Mouse (Mus musculus): ENCODE results near the gene Gfod1. TPM values are rescaled to one million over a fixed set of nuclear protein-coding genes. Genes with fewer than 3 reads are reported as not detected.

Gfod1 gene
- 0.43 and 0.50 TPM in 2 replicates for polyA plus RNA-seq (2015; fragmentation: Nextera tagmentation; extraction: Ambion mirVana)

DNA sequence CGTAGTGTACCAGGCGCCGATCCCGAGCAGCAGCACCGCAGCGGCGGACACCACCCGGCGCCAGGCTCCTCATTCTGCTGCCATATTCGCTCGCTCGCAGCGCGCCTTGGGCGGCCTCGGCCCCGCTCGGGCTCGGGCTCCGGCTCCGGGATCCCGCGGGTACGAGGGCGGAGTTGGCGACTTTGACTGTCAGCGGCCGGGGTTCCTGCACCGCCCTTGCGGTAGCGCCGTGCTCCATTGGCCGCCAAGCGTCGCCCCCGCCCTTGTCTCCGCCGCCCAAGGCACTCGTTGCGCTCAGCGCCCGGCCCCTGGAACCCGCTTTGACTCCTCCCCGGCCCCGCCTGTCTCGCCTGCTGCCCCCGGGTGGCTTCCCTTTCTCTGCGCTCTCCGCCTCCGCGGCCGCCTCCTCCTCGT lies at the start of gene Gfod1:
Gfod1 (minus strand) TSS at position 155 of the 414 bp plus-strand sequence.
- H3K9me3 ChIP-seq (ENCODE audit: control insufficient read depth): no peaks in the 10 kb centered on the region
- H3K27ac ChIP-seq (ENCODE audit: low read depth, low read length): no peak within 1 kb of the TSS
- TF ChIP-seq CTCF (IDR thresholded peaks at IDR 0.05; ENCODE audit: low read depth): peak; percentile 66
- WGBS: 0% methylated on average over 50 of the region's 53 CpGs
- H3K27me3 ChIP-seq (replicated peaks; ENCODE audit: control insufficient read depth, insufficient read depth, low read length): peaks cover 9% of the 10 kb centered on the region
- H3K4me3 ChIP-seq (ENCODE audit: low read depth, low read length): peak within 1 kb of the TSS; percentile 42
- H3K4me2 ChIP-seq (replicated peaks; ENCODE audit: low read depth): peak within 1 kb of the TSS; percentile 96
- H3K4me1 ChIP-seq (replicated peaks; ENCODE audit: control insufficient read depth, insufficient read depth, low read length): peaks cover 3% of the 10 kb centered on the region; the same call in 1 of the 2 replicates
- ATAC-seq: peak; percentile 93
- no peaks in the 10 kb centered on the region for H3K36me3 ChIP-seq (ENCODE audit: control insufficient read depth, insufficient read depth)
- peak within 1 kb of the TSS; percentile 54 for H3K9ac ChIP-seq (ENCODE audit: low read depth, low read length)

- H3K4me3 ChIP-seq (ENCODE audit: low read depth, low read length): no peak overlapping the region
- H3K27me3 ChIP-seq (replicated peaks; ENCODE audit: control insufficient read depth, insufficient read depth, low read length): no peaks in the 10 kb centered on the region
- no peaks in the 10 kb centered on the region for H3K9me3 ChIP-seq (ENCODE audit: control insufficient read depth)
- 63% methylated on average over 4 of the region's 4 CpGs for WGBS
- no peak for TF ChIP-seq CTCF (IDR thresholded peaks at IDR 0.05; ENCODE audit: low read depth)
- no peak overlapping the region for H3K27ac ChIP-seq (ENCODE audit: low read depth, low read length)
- no peaks in the 10 kb centered on the region for H3K36me3 ChIP-seq (ENCODE audit: control insufficient read depth, insufficient read depth)
- ATAC-seq: no peak
- H3K9ac ChIP-seq (ENCODE audit: low read depth, low read length): no peak overlapping the region
- no peak overlapping the region for H3K4me2 ChIP-seq (replicated peaks; ENCODE audit: low read depth)
- H3K4me1 ChIP-seq (replicated peaks; ENCODE audit: control insufficient read depth, insufficient read depth, low read length): no peaks in the 10 kb centered on the region
These were observed 49.4 kb upstream of the Gfod1 start for GRCm38 (mm10) chr13:43353356-43353755.

DNA sequence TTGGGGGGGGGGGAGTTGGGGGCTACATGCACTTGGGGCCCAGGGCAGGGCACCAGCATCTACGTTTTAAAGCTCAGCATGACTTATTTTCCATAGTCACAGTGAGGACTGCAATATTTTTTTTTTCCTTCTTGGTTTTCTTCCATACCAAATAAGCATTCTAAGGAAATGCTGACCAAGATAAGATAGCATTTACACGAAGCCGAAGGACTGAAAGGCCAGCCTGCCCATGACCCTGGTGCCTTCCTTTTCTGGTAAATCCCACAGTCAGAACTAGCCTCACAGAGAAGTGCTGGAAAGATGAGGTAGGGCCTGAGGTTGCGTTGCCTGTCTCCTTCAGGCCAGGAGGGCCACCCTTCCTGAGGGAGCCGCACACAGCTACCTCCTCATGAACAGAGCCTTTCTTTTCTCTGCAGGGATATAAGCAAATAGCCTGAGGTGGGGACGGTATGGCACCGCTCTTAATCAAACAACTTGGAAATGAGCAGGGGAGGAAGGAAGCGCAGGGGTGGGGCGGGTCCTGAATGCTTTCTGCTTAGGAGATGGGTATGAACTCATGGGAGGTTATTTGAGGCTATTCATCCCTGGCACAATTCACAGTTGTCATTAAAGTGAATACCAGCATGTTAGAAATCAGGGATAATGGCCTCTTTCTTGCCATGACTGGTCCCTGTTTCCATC lies 46.7 kb upstream of the Gfod1 start:
- no peak for ATAC-seq
- Histone ChIP-seq H3K36me3 (ENCODE audit: control insufficient read depth, insufficient read depth) (no peaks in the 10 kb centered on the region), H3K4me2 (replicated peaks; ENCODE audit: low read depth) (no peak overlapping the region), H3K27ac (ENCODE audit: low read depth, low read length) (no peak overlapping the region), H3K4me3 (ENCODE audit: low read depth, low read length) (no peak overlapping the region), H3K9ac (ENCODE audit: low read depth, low read length) (no peak overlapping the region), H3K4me1 (replicated peaks; ENCODE audit: control insufficient read depth, insufficient read depth, low read length) (no peaks in the 10 kb centered on the region), H3K9me3 (ENCODE audit: control insufficient read depth) (no peaks in the 10 kb centered on the region), H3K27me3 (replicated peaks; ENCODE audit: control insufficient read depth, insufficient read depth, low read length) (no peaks in the 10 kb centered on the region)
- no peak for TF ChIP-seq CTCF (IDR thresholded peaks at IDR 0.05; ENCODE audit: low read depth)
- 54% methylated on average over 9 of the region's 9 CpGs for WGBS

DNA sequence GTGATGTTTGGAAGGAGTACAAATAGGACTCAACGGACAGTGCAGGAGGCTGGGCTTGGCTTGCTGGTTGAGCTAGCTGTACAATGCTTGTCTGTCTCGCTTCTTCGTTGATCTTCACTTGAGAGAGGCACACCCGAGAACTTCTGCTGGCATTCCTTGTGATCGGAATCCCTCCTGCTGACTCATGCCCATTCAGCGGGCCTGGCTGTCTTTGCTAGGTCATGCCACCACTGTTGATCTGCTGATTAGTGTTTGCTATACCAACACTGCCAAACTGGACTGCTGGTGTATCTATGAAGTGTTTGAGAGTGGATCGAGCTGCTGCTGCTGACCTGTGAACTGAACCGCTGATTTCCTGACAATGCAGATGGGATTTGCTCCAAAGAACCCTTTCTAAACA lies 45.4 kb upstream of the Gfod1 start:
- Histone ChIP-seq H3K4me1 (replicated peaks; ENCODE audit: control insufficient read depth, insufficient read depth, low read length) (no peaks in the 10 kb centered on the region), H3K27me3 (replicated peaks; ENCODE audit: control insufficient read depth, insufficient read depth, low read length) (no peaks in the 10 kb centered on the region), H3K36me3 (ENCODE audit: control insufficient read depth, insufficient read depth) (no peaks in the 10 kb centered on the region), H3K4me3 (ENCODE audit: low read depth, low read length) (no peak overlapping the region), H3K9me3 (ENCODE audit: control insufficient read depth) (no peaks in the 10 kb centered on the region), H3K27ac (ENCODE audit: low read depth, low read length) (no peak overlapping the region), H3K9ac (ENCODE audit: low read depth, low read length) (no peak overlapping the region), H3K4me2 (replicated peaks; ENCODE audit: low read depth) (no peak overlapping the region)
- ATAC-seq: no peak
- WGBS: 81% methylated on average over 8 of the region's 8 CpGs
- TF ChIP-seq CTCF (IDR thresholded peaks at IDR 0.05; ENCODE audit: low read depth): no peak

DNA sequence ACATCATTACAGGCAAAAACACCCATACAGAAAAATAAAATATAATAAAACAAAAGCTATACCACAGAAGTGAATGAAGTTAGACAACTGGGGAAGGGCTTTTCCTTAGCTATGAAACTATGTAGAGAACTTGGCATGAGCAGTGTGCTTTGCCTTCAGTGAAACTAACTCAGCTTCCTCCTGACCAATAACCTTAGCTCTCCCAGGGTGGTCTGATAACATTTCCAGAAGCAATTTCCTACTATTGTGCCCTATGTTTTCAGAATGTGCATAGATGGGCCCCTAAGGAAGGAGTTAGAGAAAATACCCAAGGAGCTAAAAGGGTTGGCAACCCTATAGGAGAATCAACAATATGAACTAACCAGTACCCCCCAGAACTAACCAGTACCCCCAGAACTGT lies 42.9 kb upstream of the Gfod1 start:
- no peaks in the 10 kb centered on the region for H3K4me1 ChIP-seq (replicated peaks; ENCODE audit: control insufficient read depth, insufficient read depth, low read length)
- no peaks in the 10 kb centered on the region for H3K36me3 ChIP-seq (ENCODE audit: control insufficient read depth, insufficient read depth)
- no peaks in the 10 kb centered on the region for H3K9me3 ChIP-seq (ENCODE audit: control insufficient read depth)
- H3K27ac ChIP-seq (ENCODE audit: low read depth, low read length): no peak overlapping the region
- no peak for TF ChIP-seq CTCF (IDR thresholded peaks at IDR 0.05; ENCODE audit: low read depth)
- no peaks in the 10 kb centered on the region for H3K27me3 ChIP-seq (replicated peaks; ENCODE audit: control insufficient read depth, insufficient read depth, low read length)
- ATAC-seq: no peak
- no peak overlapping the region for H3K4me3 ChIP-seq (ENCODE audit: low read depth, low read length)
- no peak overlapping the region for H3K4me2 ChIP-seq (replicated peaks; ENCODE audit: low read depth)
- no peak overlapping the region for H3K9ac ChIP-seq (ENCODE audit: low read depth, low read length)

DNA sequence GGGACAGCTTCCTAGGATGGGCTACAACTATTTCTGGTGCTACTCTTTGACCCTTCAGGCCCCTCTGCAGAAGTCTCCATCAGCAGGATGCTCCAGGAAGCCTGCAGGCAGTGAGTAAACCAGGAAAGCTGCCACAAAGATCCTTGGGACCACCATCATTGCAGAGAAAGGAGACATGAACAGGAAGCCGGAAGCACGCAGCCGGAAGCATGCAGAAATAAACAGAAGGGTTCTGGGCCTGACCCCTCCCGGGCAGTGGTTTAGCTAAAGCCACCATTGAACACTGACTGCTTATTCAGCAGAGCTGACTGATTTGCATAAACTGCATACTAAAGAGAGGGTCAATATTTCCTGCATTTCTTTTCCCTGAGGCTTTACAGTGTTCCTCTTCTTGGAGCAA lies 34.7 kb upstream of the Gfod1 start:
- Histone ChIP-seq H3K27me3 (replicated peaks; ENCODE audit: control insufficient read depth, insufficient read depth, low read length) (no peaks in the 10 kb centered on the region), H3K4me1 (replicated peaks; ENCODE audit: control insufficient read depth, insufficient read depth, low read length) (no peaks in the 10 kb centered on the region), H3K9me3 (ENCODE audit: control insufficient read depth) (no peaks in the 10 kb centered on the region), H3K4me3 (ENCODE audit: low read depth, low read length) (no peak overlapping the region), H3K36me3 (ENCODE audit: control insufficient read depth, insufficient read depth) (no peaks in the 10 kb centered on the region), H3K9ac (ENCODE audit: low read depth, low read length) (no peak overlapping the region), H3K4me2 (replicated peaks; ENCODE audit: low read depth) (no peak overlapping the region), H3K27ac (ENCODE audit: low read depth, low read length) (no peak overlapping the region)
- WGBS: 64% methylated on average over 4 of the region's 4 CpGs
- no peak for ATAC-seq
- TF ChIP-seq CTCF (IDR thresholded peaks at IDR 0.05; ENCODE audit: low read depth): no peak
